Mouse (Mus musculus) intestine, embryonic 15.5 days (tissue): Measurements from ENCODE around the gene D630023F18Rik. TPM values are rescaled to one million over a fixed set of nuclear protein-coding genes. Genes with fewer than 3 reads are reported as not detected.
A peak's percentile ranks its signal among the peaks of the same experiment; 100 is the strongest.

Experiments
- ATAC-seq: fragments of 200-750 bp; cut with Nextera tagmentation; 2 replicates; pipeline ENCODE4 v1.8.0; 2017; ENCODE audit warnings: moderate TSS enrichment, moderate library complexity
- H3K27ac ChIP-seq: fragments of 300-500 bp; sonication (generic); 2 replicates; pipeline ENCODE4 v1.5.1; 2015; ENCODE audit warnings: mild to moderate bottlenecking, inconsistent platforms
- H3K27me3 ChIP-seq: fragments of 300-500 bp; sonication (generic); replicated peaks from 2 replicates; pipeline ENCODE4 v1.6.1; 2015; ENCODE audit warnings: inconsistent platforms
- H3K36me3 ChIP-seq: fragments of 300-500 bp; sonication (generic); 2 replicates; pipeline ENCODE4 v1.6.1; 2015; ENCODE audit warnings: inconsistent platforms
- H3K4me1 ChIP-seq: fragments of 300-500 bp; sonication (generic); replicated peaks from 2 replicates; pipeline ENCODE4 v1.6.1; 2015; ENCODE audit warnings: inconsistent platforms
- H3K4me2 ChIP-seq: fragments of 300-500 bp; sonication (generic); replicated peaks from 2 replicates; pipeline ENCODE4 v1.6.1; 2015; ENCODE audit warnings: mild to moderate bottlenecking, inconsistent platforms
- H3K4me3 ChIP-seq: fragments of 300-500 bp; sonication (generic); replicated peaks from 2 replicates; pipeline ENCODE4 v1.5.1; 2015; ENCODE audit warnings: inconsistent platforms
- H3K9ac ChIP-seq: fragments of 300-500 bp; sonication (generic); 2 replicates; pipeline ENCODE4 v1.6.1; 2015; ENCODE audit warnings: inconsistent platforms
- H3K9me3 ChIP-seq: fragments of 300-500 bp; sonication (generic); 2 replicates; pipeline ENCODE4 v1.6.1; 2016; ENCODE audit warnings: inconsistent platforms
- WGBS: fragments of 180-500 bp; shearing (Covaris S2); methylation state at CpG from one replicate; pipeline ENCODE4 v1.1.7; 2015; 5-methylcytosine and 5-hydroxymethylcytosine counted together
- polyA plus RNA-seq: library from polyadenylated mRNA; unstranded; fragments of >200 nt; fragmentation: Nextera tagmentation; extraction: Ambion mirVana; gene quantifications from 2 replicates; pipeline ENCODE4 v1.2.1, GENCODE M21; 2015

The D630023F18Rik gene
- polyA plus RNA-seq, 1 experiment from 2014 or later, result 0.13 TPM

DNA sequence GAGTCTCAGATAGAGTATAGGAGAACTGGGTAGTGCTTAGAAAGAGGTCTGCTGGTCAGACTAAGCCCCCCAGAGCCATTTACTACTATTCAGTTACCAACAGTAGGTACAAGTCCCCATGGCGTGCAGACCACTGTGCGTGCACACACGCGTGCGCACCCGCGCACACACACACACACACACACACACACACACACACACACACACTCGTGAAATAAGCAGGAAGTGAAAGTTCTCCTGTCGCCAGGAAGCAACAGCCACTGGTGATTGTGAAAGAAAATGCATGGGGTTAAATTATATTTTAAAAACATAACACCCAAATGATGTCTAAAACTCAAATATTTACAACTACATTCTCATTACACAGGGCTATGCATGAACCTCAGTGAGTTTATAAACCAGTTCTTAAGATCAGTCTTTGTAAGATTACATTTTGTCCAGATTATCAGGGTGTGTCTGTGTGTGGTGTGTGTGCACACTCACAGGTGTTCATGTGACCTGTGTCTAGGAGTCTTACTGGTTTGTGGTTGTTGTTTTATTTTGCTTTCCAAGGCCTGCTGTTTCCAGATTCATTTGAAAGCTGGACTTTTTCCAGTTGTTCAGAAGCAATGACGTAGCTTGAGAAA lies 15.2 kb downstream of the D630023F18Rik start:
- Histone ChIP-seq H3K36me3 (no peaks in the 10 kb centered on the region), H3K27ac (no peak overlapping the region), H3K9me3 (no peaks in the 10 kb centered on the region), H3K4me2 (no peak overlapping the region), H3K9ac (no peak overlapping the region), H3K27me3 (no peaks in the 10 kb centered on the region), H3K4me3 (no peak overlapping the region), H3K4me1 (no peaks in the 10 kb centered on the region)
- WGBS, result 83% methylated on average over 10 of the region's 10 CpGs
- ATAC-seq, result no peak

DNA sequence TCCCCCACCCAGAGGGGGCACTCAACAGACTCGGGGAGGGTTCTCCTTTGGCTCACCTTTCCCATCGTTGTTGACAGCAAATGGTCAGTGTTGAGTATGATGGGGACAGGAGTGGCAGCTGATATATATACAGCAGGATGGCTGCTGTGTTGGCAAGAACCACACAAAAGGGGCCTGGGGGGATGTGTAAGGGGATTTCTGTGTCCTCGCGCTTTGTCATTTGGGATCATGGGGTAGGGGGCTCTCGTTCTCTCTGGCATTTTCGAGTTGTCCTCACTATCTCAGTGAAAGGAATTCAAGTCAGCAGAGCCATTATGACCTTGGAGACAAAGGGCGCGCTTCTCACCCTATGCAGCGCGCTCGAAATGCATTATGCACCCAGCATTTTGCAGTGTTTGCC lies 19.7 kb downstream of the D630023F18Rik start, which contains the start of gene Cryga:
Cryga (minus strand) TSS at position 101 of the 400 bp plus-strand sequence.
- WGBS, result 91% methylated on average over 11 of the region's 11 CpGs
- Histone ChIP-seq H3K9ac (no peak within 1 kb of the TSS), H3K4me3 (no peak within 1 kb of the TSS), H3K27me3 (no peaks in the 10 kb centered on the region), H3K9me3 (no peaks in the 10 kb centered on the region), H3K27ac (no peak within 1 kb of the TSS), H3K4me1 (no peaks in the 10 kb centered on the region), H3K4me2 (no peak within 1 kb of the TSS), H3K36me3 (no peaks in the 10 kb centered on the region)
- no peak for ATAC-seq

DNA sequence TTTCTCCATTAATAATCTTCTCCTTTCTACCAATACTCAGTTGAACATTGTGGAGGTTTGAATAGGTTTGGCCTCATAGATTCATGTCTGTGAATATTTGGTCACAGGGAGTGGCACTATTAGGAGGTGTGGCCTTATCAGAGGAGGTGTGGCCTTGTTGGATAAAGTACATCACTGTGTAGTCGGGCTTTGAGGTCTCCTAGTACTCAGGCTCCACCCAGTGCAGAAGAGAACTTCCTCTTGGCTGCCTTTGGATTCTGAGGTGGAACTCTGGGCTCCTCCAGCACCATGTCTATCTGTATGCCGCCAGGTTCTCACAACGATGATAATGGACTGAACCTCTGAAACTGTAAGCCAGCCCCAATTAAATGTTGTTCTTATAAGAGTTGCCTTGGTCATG lies 26.1 kb downstream of the D630023F18Rik start:
- Histone ChIP-seq H3K36me3 (no peaks in the 10 kb centered on the region), H3K4me3 (no peak overlapping the region), H3K4me2 (no peak overlapping the region), H3K27ac (no peak overlapping the region), H3K9me3 (no peaks in the 10 kb centered on the region), H3K9ac (no peak overlapping the region), H3K27me3 (no peaks in the 10 kb centered on the region), H3K4me1 (no peaks in the 10 kb centered on the region)
- WGBS, result 74% methylated on average over 3 of the region's 3 CpGs
- 0 out of 2 replicates have a peak, but pooled peaks have one; percentile 34 for ATAC-seq

DNA sequence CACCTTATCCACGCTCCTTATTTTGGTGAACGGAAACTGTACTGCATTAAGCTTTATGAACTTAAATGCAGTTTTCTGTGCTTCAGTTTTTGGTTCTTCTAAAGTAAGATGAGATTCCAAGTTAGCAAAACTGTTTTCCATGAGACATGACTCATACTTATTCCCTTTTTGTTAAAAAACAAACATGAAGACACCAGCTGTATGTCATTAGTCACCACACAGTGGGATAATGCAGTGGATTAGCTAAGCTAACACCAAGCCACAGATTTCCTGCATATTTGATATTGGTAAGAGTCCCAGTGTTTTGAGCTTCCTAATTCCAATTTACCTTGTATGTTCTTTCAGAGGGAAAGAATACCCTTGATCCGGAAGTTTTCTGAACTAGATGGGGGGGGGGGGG lies 31.4 kb downstream of the D630023F18Rik start:
- no peak overlapping the region for H3K27ac ChIP-seq
- no peak overlapping the region for H3K9ac ChIP-seq
- WGBS, result 93% methylated on average over 3 of the region's 3 CpGs
- ATAC-seq, result no peak
- H3K4me2 ChIP-seq, result no peak overlapping the region
- H3K27me3 ChIP-seq, result no peaks in the 10 kb centered on the region
- H3K4me3 ChIP-seq, result no peak overlapping the region
- no peaks in the 10 kb centered on the region for H3K4me1 ChIP-seq
- H3K9me3 ChIP-seq, result no peaks in the 10 kb centered on the region
- H3K36me3 ChIP-seq, result no peaks in the 10 kb centered on the region

DNA sequence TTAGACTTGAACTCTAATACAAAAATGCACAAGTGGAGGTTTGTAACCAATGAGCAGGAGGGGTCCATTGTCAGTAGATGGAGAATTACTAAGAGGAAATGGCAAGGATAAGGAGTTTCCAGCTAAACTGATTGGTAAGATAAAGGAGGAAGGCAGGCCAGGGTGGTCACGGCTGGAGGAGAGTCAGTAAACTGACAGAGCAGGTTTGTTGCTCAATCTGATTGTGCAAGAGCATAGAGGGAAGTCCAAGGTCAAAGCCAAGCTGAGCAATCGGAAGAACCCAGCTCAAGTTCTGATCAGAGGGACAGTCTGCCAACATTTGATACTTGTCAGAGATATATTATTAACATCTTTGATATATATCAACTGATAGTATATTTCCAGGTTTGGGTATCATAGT lies 32.6 kb downstream of the D630023F18Rik start:
- Histone ChIP-seq H3K4me1 (no peaks in the 10 kb centered on the region), H3K4me3 (no peak overlapping the region), H3K36me3 (no peaks in the 10 kb centered on the region), H3K9me3 (no peaks in the 10 kb centered on the region), H3K4me2 (no peak overlapping the region), H3K27ac (no peak overlapping the region), H3K27me3 (no peaks in the 10 kb centered on the region), H3K9ac (no peak overlapping the region)
- WGBS, result 39% methylated on average over 2 of the region's 2 CpGs
- ATAC-seq, result peak; percentile 92

DNA sequence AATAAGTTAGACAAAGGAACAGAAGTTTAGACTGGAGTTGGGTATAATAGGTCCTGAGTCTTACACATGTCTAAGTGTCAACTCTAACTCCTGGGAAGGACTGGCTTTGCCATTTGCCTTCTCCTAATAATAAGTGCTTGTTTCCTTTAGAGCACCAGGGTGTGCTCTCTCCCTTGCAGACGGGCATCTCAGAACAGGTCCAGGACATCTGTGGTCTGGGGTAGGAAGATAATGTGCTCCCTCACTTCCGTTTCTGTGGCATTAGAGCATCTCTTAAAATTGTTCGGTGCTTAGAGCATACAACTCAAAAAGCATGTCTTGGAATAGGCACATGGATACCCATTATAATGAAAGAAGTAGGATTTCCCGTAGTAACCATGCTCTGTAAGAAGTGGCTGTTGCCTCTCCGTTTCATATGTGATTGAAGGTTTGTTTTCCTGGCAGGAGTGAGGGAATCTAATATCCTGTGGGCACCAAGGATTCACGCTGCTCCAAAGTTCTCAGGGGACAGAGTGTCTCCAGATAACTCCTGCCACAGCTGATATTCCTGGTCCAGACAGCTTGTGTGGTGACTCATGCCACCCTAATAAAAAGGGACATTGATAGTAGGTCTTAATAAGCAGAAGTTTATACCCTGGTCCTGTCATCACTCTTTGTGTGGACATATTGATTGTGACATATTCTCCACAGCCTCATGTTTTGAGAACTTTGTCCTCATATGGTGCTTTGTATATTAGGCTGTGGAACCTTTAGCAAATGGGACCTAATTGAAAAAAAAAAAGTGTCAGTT lies 34.3 kb downstream of the D630023F18Rik start:
- no peak for ATAC-seq
- no peak overlapping the region for H3K9ac ChIP-seq
- H3K9me3 ChIP-seq, result no peaks in the 10 kb centered on the region
- H3K36me3 ChIP-seq, result no peaks in the 10 kb centered on the region
- H3K4me1 ChIP-seq, result no peaks in the 10 kb centered on the region
- no peak overlapping the region for H3K4me2 ChIP-seq
- H3K4me3 ChIP-seq, result no peak overlapping the region
- no peaks in the 10 kb centered on the region for H3K27me3 ChIP-seq
- no peak overlapping the region for H3K27ac ChIP-seq
- WGBS, result 78% methylated on average over 6 of the region's 6 CpGs

DNA sequence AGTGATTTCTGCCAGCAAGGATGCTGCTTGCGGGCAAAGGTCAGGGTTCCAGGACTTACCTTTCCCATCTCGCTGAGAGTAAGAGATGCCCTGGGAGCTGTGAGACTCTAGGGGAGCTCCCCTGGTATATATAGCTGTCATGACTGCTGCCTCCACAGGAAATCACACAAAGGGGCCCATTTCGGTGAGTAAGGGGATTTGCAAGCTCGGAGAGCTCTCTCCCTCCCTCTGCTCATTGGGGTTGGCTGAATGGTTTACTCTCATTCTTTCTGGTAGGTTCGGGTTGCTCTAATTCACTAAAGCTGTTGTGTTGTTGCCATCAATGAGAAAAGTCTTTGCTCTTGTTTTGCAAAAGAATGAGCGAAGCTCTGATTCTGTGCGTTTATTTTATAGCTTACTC lies 40.8 kb downstream of the D630023F18Rik start, which contains the start of gene Crygb:
Crygb (minus strand) TSS at position 101 of the 400 bp plus-strand sequence.
- WGBS, result 43% methylated on average over 7 of the region's 7 CpGs
- Histone ChIP-seq H3K36me3 (no peaks in the 10 kb centered on the region), H3K4me3 (no peak within 1 kb of the TSS), H3K9me3 (no peaks in the 10 kb centered on the region), H3K4me1 (no peaks in the 10 kb centered on the region), H3K9ac (no peak within 1 kb of the TSS), H3K27me3 (no peaks in the 10 kb centered on the region), H3K27ac (no peak within 1 kb of the TSS), H3K4me2 (no peak within 1 kb of the TSS)
- no peak for ATAC-seq

DNA sequence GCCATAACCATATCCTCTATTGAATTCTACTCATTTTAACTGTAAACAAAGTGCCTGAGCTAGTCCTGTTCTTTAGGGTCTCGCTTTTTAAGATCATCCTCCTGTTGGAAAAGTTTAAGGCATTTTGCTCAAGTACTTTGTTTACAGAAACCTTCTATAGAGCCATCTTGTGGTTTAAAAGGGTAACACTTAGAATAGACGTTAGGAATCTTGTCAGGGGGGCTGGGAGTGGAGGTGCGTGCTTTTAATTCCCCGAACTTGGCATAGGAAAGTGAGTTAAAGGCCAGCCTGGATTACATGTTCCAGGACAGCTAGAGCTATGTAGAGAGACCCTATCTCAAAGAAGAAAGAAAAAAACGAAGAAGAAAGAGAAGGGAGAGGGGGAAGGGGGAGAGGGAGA lies 47.4 kb downstream of the D630023F18Rik start:
- no peak for ATAC-seq
- 11% methylated on average over 5 of the region's 5 CpGs for WGBS

DNA sequence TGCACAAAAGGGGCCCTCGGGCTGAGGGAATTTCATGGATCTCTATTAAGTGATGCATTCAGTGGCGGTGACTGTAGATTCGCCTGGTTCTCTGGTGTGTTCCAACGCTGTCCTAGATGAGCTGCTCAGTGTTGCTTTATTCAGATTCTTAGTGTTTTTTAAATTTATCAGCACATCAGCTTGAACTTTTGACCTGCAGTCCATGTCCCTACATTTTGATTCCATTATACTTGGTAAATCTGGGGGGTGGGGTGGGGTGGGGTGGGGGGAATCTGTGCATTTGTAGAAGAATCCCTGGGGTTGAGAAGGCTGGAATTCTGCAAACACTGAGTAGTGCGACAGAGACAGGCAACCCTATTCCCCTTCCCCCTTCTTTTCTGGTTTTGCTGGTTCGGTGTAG lies 49.4 kb downstream of the D630023F18Rik start, which contains the start of gene Crygc:
Crygc (minus strand) TSS at position 101 of the 400 bp plus-strand sequence.
- Histone ChIP-seq H3K27me3 (no peaks in the 10 kb centered on the region), H3K4me1 (no peaks in the 10 kb centered on the region), H3K36me3 (no peaks in the 10 kb centered on the region), H3K27ac (no peak within 1 kb of the TSS), H3K4me2 (no peak within 1 kb of the TSS), H3K9me3 (no peaks in the 10 kb centered on the region), H3K4me3 (no peak within 1 kb of the TSS), H3K9ac (no peak within 1 kb of the TSS)
- 72% methylated on average over 6 of the region's 6 CpGs for WGBS
- no peak for ATAC-seq

More for the DNA sequence above, 47.4 kb downstream of the D630023F18Rik start:
- no peak overlapping the region for H3K9ac ChIP-seq
- H3K4me1 ChIP-seq, result no peaks in the 10 kb centered on the region
- no peak overlapping the region for H3K4me2 ChIP-seq
- H3K9me3 ChIP-seq, result no peaks in the 10 kb centered on the region
- H3K36me3 ChIP-seq, result no peaks in the 10 kb centered on the region
- no peaks in the 10 kb centered on the region for H3K27me3 ChIP-seq
- H3K4me3 ChIP-seq, result no peak overlapping the region
- H3K27ac ChIP-seq, result no peak overlapping the region

DNA sequence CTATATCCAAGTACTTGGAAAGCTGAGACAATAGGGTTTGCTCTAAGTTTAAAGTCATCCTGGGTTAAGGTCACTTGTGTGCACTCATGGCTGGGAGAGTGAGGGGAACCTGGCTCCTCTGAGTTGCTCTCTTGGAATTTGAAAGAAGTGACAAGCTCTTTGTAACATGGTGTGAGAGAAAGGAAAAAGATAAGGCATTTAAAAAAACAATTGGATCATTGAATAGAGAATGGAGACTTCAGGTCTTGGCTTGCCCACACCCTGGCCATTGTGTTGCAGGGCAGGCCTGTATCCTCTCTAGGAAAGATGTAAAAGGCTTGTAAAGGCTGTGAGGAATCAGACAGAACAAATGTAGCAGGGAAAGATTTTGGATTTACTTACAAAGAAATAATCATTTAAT lies 55.2 kb downstream of the D630023F18Rik start:
- Histone ChIP-seq H3K4me3 (no peak overlapping the region), H3K4me1 (no peaks in the 10 kb centered on the region), H3K27ac (no peak overlapping the region), H3K36me3 (no peaks in the 10 kb centered on the region), H3K9ac (no peak overlapping the region), H3K27me3 (no peaks in the 10 kb centered on the region), H3K9me3 (no peaks in the 10 kb centered on the region), H3K4me2 (no peak overlapping the region)
- ATAC-seq, result no peak

DNA sequence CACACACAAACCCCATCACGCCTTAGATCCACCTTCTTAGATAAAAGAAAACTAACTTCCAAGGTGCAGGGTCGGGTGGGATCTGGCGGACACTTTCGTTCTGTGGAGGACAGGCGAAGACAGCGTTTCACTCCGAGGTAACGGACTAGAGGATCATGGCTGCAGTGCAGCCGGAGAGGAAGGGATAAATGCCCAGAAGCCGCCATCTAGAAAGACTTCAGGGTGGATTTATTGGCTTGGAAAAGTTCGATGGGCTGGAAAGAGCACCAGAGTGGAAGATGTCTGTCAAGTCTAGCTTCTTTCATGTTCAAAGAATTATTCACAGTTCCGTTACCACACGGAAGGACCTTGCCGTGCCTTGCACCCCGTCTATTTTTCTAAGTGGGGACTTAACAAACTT lies 58.8 kb downstream of the D630023F18Rik start:
- no peak overlapping the region for H3K27ac ChIP-seq

DNA sequence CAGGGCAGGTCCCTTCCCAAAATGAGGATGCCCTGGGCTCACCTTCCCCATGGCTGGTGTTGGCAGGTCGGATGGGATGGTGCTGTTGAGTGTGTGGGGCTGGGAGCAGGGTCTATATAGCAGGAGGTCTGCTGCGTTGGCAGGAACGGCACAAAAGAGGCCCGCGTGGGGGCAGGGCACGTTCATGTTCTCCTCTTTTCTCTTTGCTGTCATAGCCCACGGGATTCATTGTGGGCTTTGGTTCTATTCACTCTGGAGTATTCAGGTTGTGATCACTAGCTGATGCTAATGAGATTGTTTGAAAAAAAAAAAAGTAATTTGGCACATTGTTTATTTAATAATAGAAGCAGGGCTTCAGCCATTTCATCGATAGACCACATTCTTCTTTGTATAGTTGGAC lies 59.7 kb downstream of the D630023F18Rik start, which contains the start of gene Crygd:
Crygd (minus strand) TSS at position 101 of the 400 bp plus-strand sequence.
- Histone ChIP-seq H3K4me1 (no peaks in the 10 kb centered on the region), H3K27ac (no peak within 1 kb of the TSS), H3K9ac (no peak within 1 kb of the TSS), H3K9me3 (no peaks in the 10 kb centered on the region), H3K4me3 (no peak within 1 kb of the TSS), H3K4me2 (no peak within 1 kb of the TSS), H3K36me3 (no peaks in the 10 kb centered on the region), H3K27me3 (no peaks in the 10 kb centered on the region)
- ATAC-seq, result no peak
- 87% methylated on average over 8 of the region's 8 CpGs for WGBS

More for the DNA sequence above, 58.8 kb downstream of the D630023F18Rik start:
- Histone ChIP-seq H3K4me2 (no peak overlapping the region), H3K27me3 (no peaks in the 10 kb centered on the region), H3K9me3 (no peaks in the 10 kb centered on the region), H3K4me3 (no peak overlapping the region), H3K36me3 (no peaks in the 10 kb centered on the region), H3K4me1 (no peaks in the 10 kb centered on the region), H3K9ac (no peak overlapping the region)
- 82% methylated on average over 15 of the region's 15 CpGs for WGBS
- ATAC-seq, result no peak
